Mouse (Mus musculus) urinary bladder, postnatal 25 days (tissue): ENCODE measurements around the gene Klhdc8a.
A peak's percentile ranks its signal among the peaks of the same experiment; 100 is the strongest.
"Not testable (repeated sequence)": the region's sequence is repeated elsewhere in the genome, so short reads cannot be mapped to it uniquely, and the experiment has no call there.

ENCODE experiments used
- DNase-seq: peaks from one replicate; pipeline ENCODE4 v3.0.0; 2022; ENCODE audit warnings: low spot score

The Klhdc8a gene

DNA sequence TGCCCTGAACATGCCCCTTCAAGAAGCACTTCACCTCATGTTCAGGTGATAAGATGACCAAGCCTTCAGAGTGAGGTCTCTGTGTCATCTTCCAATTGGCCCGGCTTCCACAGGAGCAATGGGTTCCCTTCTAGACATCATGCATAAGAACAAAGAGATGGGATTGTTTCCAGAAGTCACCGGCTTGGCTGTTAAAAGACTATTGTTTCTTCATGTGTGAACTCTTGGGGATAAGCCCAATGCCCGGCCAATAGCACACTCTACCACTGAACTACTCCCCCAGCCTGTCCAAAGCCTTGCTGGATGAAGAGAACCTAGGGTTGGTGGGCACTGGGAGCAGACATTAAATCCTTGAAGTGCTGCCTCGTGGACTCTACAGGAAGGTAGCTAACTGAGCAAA, 47.1 kb downstream of the Klhdc8a start:
- no peak for DNase-seq

DNA sequence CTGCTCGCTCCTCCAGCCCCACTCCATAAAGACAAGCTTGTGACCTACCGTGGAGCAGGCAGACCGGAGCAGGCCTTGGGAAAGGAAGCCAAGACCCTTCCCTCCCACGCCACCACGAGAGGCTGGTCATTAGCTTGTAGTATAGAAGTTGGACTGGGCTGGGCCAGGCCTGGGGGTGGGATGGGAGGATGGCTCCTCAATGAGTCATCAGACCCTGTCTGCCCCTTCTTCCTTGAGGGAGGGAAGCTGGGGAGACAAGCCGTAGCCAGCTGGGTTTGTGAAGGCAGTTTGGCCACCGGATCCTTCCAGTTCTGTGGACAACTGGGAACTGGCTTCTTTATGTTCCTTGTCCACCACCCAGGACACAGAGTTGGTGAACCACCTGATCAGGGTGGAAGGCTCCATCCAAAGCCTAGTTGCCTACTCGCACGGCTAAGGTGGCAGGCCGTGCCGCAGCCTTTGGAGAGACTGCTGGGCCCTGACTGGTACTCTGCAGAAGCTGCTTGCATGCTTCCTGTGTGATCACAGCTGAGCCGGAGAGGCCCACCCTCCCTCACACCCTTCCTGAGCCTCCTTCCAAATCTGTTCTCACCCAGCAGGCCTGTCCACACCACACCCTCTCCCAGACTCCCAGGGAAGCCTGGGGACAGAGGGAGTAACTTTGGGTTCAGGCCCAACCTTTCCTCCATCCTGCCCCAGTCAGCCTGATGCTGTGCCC, 47.9 kb downstream of the Klhdc8a start:
- no peak for DNase-seq

- no peak for DNase-seq
Observed at GRCm38 (mm10) chr1:132346951-132347350, 48.5 kb downstream of the Klhdc8a start.

GRCm38 (mm10) chr1:132348401-132348800, 50.0 kb downstream of the Klhdc8a start:
- DNase-seq: no peak

DNA sequence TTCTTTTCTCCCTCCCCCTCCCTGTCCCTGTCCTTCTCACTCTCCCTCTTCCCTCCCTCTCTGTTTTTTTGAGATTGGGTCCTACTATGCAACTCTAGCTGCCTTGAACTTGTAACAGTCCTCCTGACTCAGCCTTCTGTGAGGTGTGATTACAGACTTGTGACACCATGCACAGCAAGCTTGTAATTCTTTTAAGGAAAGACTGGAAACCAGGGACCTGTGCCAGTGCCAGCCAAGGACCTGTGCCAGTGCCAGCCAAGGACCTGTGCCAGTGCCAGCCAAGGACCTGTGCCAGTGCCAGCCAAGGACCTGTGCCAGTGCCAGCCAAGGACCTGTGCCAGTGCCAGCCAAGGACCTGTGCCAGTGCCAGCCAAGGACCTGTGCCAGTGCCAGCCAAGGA, 50.6 kb downstream of the Klhdc8a start:
- DNase-seq: not testable (repeated sequence)

- DNase-seq: not testable (repeated sequence)
Observed at GRCm38 (mm10) chr1:132349601-132350000, 51.2 kb downstream of the Klhdc8a start.

DNA sequence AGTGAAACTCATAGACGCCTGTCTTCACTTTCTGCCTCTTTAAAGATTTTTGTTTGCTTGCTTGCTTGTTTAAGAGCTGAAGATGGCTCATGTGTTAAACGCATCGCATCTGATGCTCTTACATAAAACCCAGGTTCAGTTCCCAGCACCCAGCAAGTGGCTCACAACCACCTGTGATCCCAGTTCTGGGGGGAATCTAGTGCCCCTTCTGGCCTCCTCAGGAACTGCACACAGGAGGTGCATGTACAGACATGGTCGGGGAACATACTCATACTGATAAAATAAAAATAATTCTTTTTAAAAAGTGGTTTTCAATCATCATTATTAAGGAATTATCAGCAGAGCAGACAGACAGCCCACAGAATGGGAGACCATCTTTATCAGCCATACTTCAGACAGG, 52.6 kb downstream of the Klhdc8a start:
- DNase-seq: no peak

DNA sequence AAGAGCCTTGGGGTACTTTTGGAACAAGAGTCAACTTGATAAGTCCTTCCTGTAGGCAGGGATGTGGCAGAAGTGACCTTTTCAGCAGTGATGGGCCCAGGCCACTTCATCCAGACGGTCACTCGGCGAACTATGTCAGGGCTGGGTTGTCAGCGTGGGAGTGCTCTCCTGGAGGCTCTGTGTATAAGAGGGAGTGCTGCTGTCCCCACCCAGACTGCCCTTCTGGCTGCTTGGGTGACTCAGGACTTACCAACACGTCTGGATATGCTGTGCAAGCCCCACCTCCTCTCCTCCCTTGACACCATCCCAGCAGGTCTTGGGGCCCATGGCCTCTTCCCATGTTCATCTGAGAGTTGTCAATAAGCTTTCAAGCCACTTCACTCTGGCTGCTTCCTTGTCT, 55.0 kb downstream of the Klhdc8a start:
- no peak for DNase-seq

GRCm38 (mm10) chr1:132354234-132354633, 55.8 kb downstream of the Klhdc8a start:
- no peak for DNase-seq

DNA sequence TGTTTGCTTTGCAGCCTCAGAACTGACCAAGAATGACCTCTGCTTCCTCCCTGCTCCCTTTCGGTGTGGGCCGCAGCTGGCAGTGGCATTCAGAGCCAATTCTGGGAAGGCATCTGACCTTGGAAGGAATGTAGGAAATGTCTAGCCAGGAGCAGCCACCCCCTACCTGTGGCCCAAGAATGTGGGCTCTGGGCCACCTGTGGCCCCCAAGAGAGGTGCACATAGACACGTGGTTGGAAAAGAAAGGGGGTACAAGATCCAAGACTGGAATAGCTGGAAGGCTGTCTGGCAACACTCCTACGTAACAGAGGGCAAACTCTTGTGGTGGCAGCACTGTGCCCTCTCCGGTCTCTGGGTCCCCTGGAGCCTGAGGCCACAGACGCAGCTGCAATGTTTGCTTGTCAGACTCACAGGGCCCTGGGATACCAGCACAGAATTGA, 56.8 kb downstream of the Klhdc8a start:
- DNase-seq: no peak

- peak; percentile 78 for DNase-seq
Observed at GRCm38 (mm10) chr1:132355841-132356242, 57.4 kb downstream of the Klhdc8a start.

- no peak for DNase-seq
Observed at GRCm38 (mm10) chr1:132356841-132357240, 58.4 kb downstream of the Klhdc8a start.
